Comparison of ENCODE assay signal across 8 mouse cellular contexts in the genomic region with DNA sequence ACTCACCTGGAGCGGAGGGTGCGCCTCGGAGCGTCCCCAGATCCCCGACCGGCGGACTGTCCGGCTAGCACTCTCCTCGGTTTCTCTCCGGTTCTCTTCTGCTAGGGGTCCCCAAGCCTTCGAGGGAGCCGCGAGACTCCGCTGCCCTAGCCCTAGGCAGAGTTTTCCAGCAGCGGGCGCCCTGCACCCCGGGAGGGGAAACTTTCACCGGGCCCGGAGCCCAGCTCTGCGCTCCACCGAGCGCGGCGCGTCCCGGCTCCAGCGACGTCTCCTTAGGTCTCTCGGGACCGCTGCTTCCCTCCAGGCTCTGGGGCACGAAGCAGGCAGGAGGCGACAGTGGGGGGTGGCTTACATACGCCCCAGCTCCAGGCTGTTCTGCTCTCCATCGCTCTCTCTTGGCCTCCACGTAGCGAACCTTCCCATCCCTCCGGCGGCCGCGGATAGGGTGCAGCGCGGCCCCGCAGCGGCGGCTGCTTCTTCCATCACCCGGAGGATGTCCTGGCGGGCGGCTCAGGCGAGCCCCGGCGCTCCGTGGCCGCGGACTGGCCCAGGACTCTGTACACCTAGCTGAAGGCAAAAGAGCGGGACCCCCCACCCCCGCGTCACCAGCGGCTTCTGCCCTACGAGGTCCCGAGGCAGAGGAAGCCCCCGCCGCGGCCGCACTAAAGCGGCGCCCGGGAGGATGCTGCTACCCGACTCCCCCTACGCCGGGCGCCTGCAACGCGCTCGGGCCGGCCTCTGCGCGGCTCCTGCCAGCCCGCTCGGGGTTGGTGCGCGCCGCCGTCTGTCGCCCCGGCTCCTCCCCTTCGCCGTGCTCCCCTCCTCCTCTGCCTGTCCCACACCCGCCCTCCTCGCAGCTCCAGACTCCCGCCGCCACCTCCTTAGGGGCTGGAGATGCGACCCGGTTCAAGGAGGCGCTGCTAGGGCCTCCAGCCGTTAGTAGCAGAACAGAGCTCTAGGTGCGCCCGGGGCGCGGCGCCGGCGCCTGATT. TPM values are rescaled to one million over a fixed set of nuclear protein-coding genes. Genes with fewer than 3 reads are reported as not detected.
A peak's percentile ranks its signal among the peaks of the same experiment; 100 is the strongest.
DNase-seq lines count a peak whose midpoint lies in the region; TF ChIP-seq lines count a peak whose summit lies in the region.

A gene (minus strand): TSS at position 152 of the 991 bp plus-strand sequence.

- no peak for TF ChIP-seq CTCF in E14TG2a.4 (conservative IDR thresholded peaks at IDR 0.05; ENCODE audit: low read length)
- TF ChIP-seq CTCF in layer of hippocampus, adult 2 months (conservative IDR thresholded peaks at IDR 0.05) = peak; percentile 20
- TF ChIP-seq CTCF in olfactory bulb, adult 2 months (IDR thresholded peaks at IDR 0.05; ENCODE audit: insufficient read depth, low read depth, low read length) = 0 out of 2 replicates have a peak, but pooled peaks have one; percentile 20

- peak within 1 kb of the TSS; percentile 97 for H3K27ac ChIP-seq in layer of hippocampus, adult 2 months
- peak within 1 kb of the TSS; percentile 61 for H3K27ac ChIP-seq in olfactory bulb, adult 2 months (ENCODE audit: insufficient read depth, low read depth, low read length)

- no peaks in the 10 kb centered on the region for H3K36me3 ChIP-seq in E14TG2a.4 (ENCODE audit: insufficient read depth, low read length)

- no peaks in the 10 kb centered on the region for H3K9me3 ChIP-seq in E14TG2a.4 (ENCODE audit: low read length)

- WGBS in olfactory bulb, adult 2 months = under 1% methylated on average over 101 of the region's 102 CpGs

- peak; percentile 78 to 83 for DNase-seq in cerebellum, adult 18-20 months
- peak; percentile 78 for DNase-seq in forelimb bud, embryonic 11.5 days (ENCODE audit: low read depth, low spot score)
- DNase-seq in heart, postnatal 4 days = peak; percentile 87
- peak; percentile 93 for DNase-seq in layer of hippocampus, adult 2 months (ENCODE audit: low spot score in 2 of 2)
- peak; percentile 76 to 78 for DNase-seq in lung, adult 18-20 months
- DNase-seq in thymus, postnatal 14 days = peak; percentile 81

- peaks cover 83% of the 10 kb centered on the region for H3K27me3 ChIP-seq in E14TG2a.4 (ENCODE audit: insufficient read depth, low read length)

- H3K4me1 ChIP-seq in E14TG2a.4 (replicated peaks; ENCODE audit: low read depth, low read length) = peaks cover 21% of the 10 kb centered on the region
- peaks cover 19% of the 10 kb centered on the region for H3K4me1 ChIP-seq in olfactory bulb, adult 2 months (ENCODE audit: control insufficient read depth, insufficient read depth, low read length)

- peak; percentile 97 for TF ChIP-seq POLR2A in olfactory bulb, adult 2 months (IDR thresholded peaks at IDR 0.05; ENCODE audit: insufficient read depth, low read depth, low read length)

- peak within 1 kb of the TSS; percentile 86 for H3K4me3 ChIP-seq in E14TG2a.4 (replicated peaks; ENCODE audit: low read length)
- peak within 1 kb of the TSS; percentile 69 for H3K4me3 ChIP-seq in layer of hippocampus, adult 2 months
- peak within 1 kb of the TSS; percentile 86 for H3K4me3 ChIP-seq in olfactory bulb, adult 2 months (ENCODE audit: insufficient read depth, low read depth, low read length)

RNA-seq across cellular contexts. Expression of the gene that starts here (rescaled TPM):
- 1 to 10 TPM; 3.8 to 4.1 TPM for total RNA-seq in heart, postnatal 4 days (2021)
- total RNA-seq in layer of hippocampus, adult 2 months (2021) = 100 to 1,000 TPM; 103 to 109 TPM
- not detected in 2 replicates for polyA plus RNA-seq in olfactory bulb, adult 2 months (2012; ENCODE audit: insufficient read depth, insufficient read length, low replicate concordance, missing spikeins)

Comparison
In these comparisons a context has a peak if more than half of its experiments do, and no peak if none do; other contexts are left out.
1. Peak in every context shown above with its lines: DNase-seq, H3K4me3 ChIP-seq and H3K27ac ChIP-seq.
2. RNA of the gene that starts here (total RNA-seq): 103 to 109 TPM in layer of hippocampus, adult 2 months; 3.8 to 4.1 TPM in heart, postnatal 4 days; every median in the first group is over 10 times any median in the second.